Mouse (Mus musculus): ENCODE measurements around the gene Lmntd1. TPM values are rescaled to one million over a fixed set of nuclear protein-coding genes. Genes with fewer than 3 reads are reported as not detected.

Gene Lmntd1
- total and polyA plus RNA-seq, 3 experiments = 0.08 to 0.43 (median 0.26) TPM

DNA sequence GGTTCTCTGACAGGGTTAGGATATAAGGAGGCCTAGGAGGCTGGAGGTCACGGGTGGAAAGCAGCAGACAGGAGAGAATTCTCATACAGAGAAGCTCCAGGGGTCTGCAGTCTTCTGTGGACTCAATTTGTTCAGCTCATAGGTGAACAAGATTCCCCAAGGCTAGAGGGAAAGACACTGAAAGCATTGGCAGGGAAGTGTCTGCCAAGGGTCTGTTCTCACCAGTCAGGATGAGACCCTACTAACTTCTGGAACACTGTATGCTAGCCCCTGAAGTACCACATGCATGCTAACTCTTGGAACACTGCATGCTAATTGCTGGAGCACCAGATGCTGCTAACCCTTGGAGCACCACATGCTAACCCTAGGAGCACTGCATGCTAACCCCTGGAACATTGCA is 190.0 kb downstream of the Lmntd1 start:
- H3K27me3 ChIP-seq (replicated peaks) = no peaks in the 10 kb centered on the region
- TF ChIP-seq MAX (IDR thresholded peaks at IDR 0.05; ENCODE audit: low read length) (no peak), NELFE (IDR thresholded peaks at IDR 0.05; ENCODE audit: low read depth, low read length) (no peak), UBTF (IDR thresholded peaks at IDR 0.05; ENCODE audit: low read depth, low read length) (no peak), MEF2A (IDR thresholded peaks at IDR 0.05; ENCODE audit: borderline replicate concordance, low read depth, low read length) (no peak), EP300 (IDR thresholded peaks at IDR 0.05; ENCODE audit: low read length) (no peak), ZNF384 (IDR thresholded peaks at IDR 0.05; ENCODE audit: low read depth, low read length) (no peak), MXI1 (IDR thresholded peaks at IDR 0.05; ENCODE audit: low read depth, low read length) (no peak), SIN3A (IDR thresholded peaks at IDR 0.05; ENCODE audit: low read length) (no peak), TBP (conservative IDR thresholded peaks at IDR 0.05; ENCODE audit: low read depth, low read length) (no peak), PAX5 (IDR thresholded peaks at IDR 0.05; ENCODE audit: low read length) (no peak)
- H3K9ac ChIP-seq (ENCODE audit: insufficient read depth, low read depth) = no peak overlapping the region
- dilution Hi-C loops (cut with MboI; ENCODE audit: extremely low pct_ligation_motif_present, extremely low pct_unique_long_range_greater_than_20kb, low sequenced_read_pairs) (no loop called here), in situ Hi-C loops (cut with MboI; ENCODE audit: low pct_ligation_motif_present, low pct_unique_long_range_greater_than_20kb, low sequenced_read_pairs) (no loop called here)
- H3K4me3 ChIP-seq (replicated peaks in 1 of 3; ENCODE audit: low read depth in 2 of 3, low read length in 2 of 3, poor library complexity in 1 of 3) = no peak overlapping the region
- DNase-seq (ENCODE audit: extremely low read depth) = no peak
- no peaks in the 10 kb centered on the region for H3K79me2 ChIP-seq (replicated peaks; ENCODE audit: control insufficient read depth, extremely low read depth, insufficient read depth, poor library complexity, severe bottlenecking)
- H3K27ac ChIP-seq (ENCODE audit: insufficient read depth, low read depth) = no peak overlapping the region
- H3K4me2 ChIP-seq (ENCODE audit: insufficient read depth, low read depth, poor library complexity, severe bottlenecking) = no peak overlapping the region
- H3K9me3 ChIP-seq (replicated peaks; ENCODE audit: low read length) = no peaks in the 10 kb centered on the region
- H3K4me1 ChIP-seq (ENCODE audit: control insufficient read depth in 1 of 2, insufficient read depth in 2 of 2) = no peaks in the 10 kb centered on the region; a peak in 1 of 4 replicates
- H3K36me3 ChIP-seq (replicated peaks in 1 of 2; ENCODE audit: control insufficient read depth in 1 of 2, insufficient read depth in 1 of 2, low read length in 1 of 2) = no peaks in the 10 kb centered on the region

GRCm38 (mm10) chr6:145423484-145423883 is 190.6 kb downstream of the Lmntd1 start:
- no peaks in the 10 kb centered on the region for H3K79me2 ChIP-seq (replicated peaks; ENCODE audit: control insufficient read depth, extremely low read depth, insufficient read depth, poor library complexity, severe bottlenecking)
- no peak overlapping the region for H3K4me2 ChIP-seq (ENCODE audit: insufficient read depth, low read depth, poor library complexity, severe bottlenecking)
- H3K4me1 ChIP-seq (ENCODE audit: control insufficient read depth in 1 of 2, insufficient read depth in 2 of 2) = no peaks in the 10 kb centered on the region; a peak in 1 of 4 replicates
- no peak for DNase-seq (ENCODE audit: extremely low read depth)
- no peaks in the 10 kb centered on the region for H3K27me3 ChIP-seq (replicated peaks)
- H3K9ac ChIP-seq (ENCODE audit: insufficient read depth, low read depth) = no peak overlapping the region
- dilution Hi-C loops (cut with MboI; ENCODE audit: extremely low pct_ligation_motif_present, extremely low pct_unique_long_range_greater_than_20kb, low sequenced_read_pairs) = no loop called here
- H3K36me3 ChIP-seq (replicated peaks in 1 of 2; ENCODE audit: control insufficient read depth in 1 of 2, insufficient read depth in 1 of 2, low read length in 1 of 2) = no peaks in the 10 kb centered on the region
- in situ Hi-C loops (cut with MboI; ENCODE audit: low pct_ligation_motif_present, low pct_unique_long_range_greater_than_20kb, low sequenced_read_pairs) = no loop called here
- H3K4me3 ChIP-seq (replicated peaks in 1 of 3; ENCODE audit: low read depth in 2 of 3, low read length in 2 of 3, poor library complexity in 1 of 3) = no peak overlapping the region
- TF ChIP-seq ZKSCAN1 (IDR thresholded peaks at IDR 0.05; ENCODE audit: borderline replicate concordance, low read depth, low read length) (no peak), BHLHE40 (IDR thresholded peaks at IDR 0.05; ENCODE audit: low read depth, low read length) (no peak), RCOR1 (conservative IDR thresholded peaks at IDR 0.05; ENCODE audit: low read depth, low read length) (no peak), ZMIZ1 (IDR thresholded peaks at IDR 0.05; ENCODE audit: low read depth, low read length) (no peak), MXI1 (IDR thresholded peaks at IDR 0.05; ENCODE audit: low read depth, low read length) (no peak), E2F4 (IDR thresholded peaks at IDR 0.05; ENCODE audit: insufficient replicate concordance, low read depth, low read length) (no peak), MAFK (IDR thresholded peaks at IDR 0.05; ENCODE audit: insufficient replicate concordance, low read length) (no peak), EP300 (IDR thresholded peaks at IDR 0.05; ENCODE audit: low read length) (no peak), MYC (IDR thresholded peaks at IDR 0.05; ENCODE audit: low read depth, low read length) (no peak), MAX (IDR thresholded peaks at IDR 0.05; ENCODE audit: low read length) (no peak), MEF2A (IDR thresholded peaks at IDR 0.05; ENCODE audit: borderline replicate concordance, low read depth, low read length) (no peak), TCF12 (IDR thresholded peaks at IDR 0.05; ENCODE audit: low read depth, low read length) (no peak), CHD1 (IDR thresholded peaks at IDR 0.05; ENCODE audit: low read depth, low read length) (no peak), JUND (conservative IDR thresholded peaks at IDR 0.05; ENCODE audit: low read depth, low read length) (no peak), IRF4 (IDR thresholded peaks at IDR 0.05; ENCODE audit: low read depth, low read length) (no peak), POLR2AphosphoS2 (IDR thresholded peaks at IDR 0.05; ENCODE audit: low read depth, low read length) (no peak)
- no peak overlapping the region for H3K27ac ChIP-seq (ENCODE audit: insufficient read depth, low read depth)
- no peaks in the 10 kb centered on the region for H3K9me3 ChIP-seq (replicated peaks; ENCODE audit: low read length)

Data from CH12.LX (cell line).